Mouse (Mus musculus) lung, postnatal 10 days (tissue): ENCODE data around the gene Sdr9c7.
A peak's percentile ranks its signal among the peaks of the same experiment; 100 is the strongest.
"Not testable (repeated sequence)": the region's sequence is repeated elsewhere in the genome, so short reads cannot be mapped to it uniquely, and the experiment has no call there.

ENCODE experiments used
- DNase-seq: peaks from one replicate; pipeline ENCODE4 v3.0.0; 2021

Sdr9c7 gene

DNA sequence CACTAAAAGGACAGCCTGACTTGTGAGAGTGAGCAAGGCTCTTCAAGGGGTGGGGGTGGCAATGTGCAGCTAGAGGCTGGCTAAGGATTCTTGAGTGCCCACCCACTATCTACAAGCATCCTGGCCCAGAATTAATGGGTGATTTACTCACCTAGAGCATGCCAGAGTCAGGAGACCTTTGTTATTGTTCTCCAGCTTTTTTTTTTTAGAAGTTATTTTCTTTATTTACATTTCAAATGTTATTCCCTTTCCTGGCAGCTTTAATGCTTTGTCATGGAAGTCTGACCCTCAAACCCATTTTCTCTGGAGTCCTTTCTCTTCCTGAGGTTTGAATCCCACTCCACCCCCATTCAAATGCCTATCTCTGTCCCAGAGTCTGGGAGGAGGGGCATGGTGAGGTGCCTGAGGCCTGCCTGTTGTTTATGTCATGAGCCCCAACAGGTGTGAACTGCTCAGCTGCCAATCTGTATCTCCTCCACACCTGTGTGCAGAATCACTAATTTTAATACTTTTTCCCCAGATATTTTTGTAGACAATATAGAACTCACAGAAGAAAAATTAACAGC is 9.2 kb downstream of the Sdr9c7 start:
- DNase-seq, result no peak

DNA sequence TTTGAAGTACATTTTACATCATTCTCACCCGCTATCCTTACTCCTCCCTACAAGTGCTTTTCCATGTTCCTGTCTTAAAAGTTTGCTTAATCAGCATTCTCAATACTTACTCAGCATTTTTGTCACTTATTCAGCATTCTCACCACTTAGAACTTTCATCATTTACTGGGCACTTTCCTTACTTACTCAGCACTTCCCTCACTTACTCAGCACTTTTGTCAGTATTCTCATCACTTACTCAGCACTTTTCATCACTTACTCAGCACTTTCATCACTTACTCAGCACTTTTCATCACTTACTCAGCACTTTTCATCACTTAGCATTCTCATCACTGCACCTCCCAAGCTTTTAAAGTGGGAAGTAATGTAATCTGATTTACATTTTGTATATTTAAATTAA is 17.3 kb downstream of the Sdr9c7 start:
- DNase-seq, result no peak

DNA sequence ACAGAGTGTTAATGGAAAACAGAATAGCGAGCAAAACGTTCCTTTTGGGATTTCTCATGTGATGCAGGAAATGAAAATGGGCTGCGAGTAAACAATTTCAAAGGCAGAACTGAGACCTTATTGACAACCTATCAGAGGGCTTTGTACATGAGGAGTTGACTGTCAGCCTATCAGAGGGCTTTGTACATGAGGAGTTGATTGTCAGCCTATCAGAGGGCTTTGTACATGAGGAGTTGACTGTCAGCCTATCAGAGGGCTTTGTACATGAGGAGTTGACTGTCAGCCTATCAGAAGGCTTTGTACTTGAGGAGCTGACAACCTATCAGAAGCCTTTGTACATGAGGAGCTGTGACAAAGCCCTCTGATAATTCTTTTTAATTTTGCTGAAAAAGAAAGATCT is 18.9 kb downstream of the Sdr9c7 start:
- not testable (repeated sequence) for DNase-seq

DNA sequence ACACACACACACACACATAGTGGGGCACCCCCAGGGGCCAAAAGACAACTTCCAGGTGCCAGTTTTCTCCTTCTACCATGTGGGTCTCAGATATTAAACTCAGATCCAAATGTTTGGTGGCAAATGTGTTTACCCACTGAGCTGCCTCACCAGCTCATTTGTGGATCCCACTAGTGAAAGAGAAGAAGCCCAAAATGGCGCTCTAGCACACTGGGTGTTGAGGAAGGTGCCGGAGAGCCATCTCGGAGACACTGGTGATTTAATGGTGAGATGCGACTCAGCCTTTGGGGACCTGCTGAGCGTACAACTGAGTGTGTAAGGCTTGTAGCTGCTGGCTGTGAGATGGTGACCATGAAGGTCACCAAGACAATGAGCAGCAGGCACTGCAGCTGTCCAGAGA is 19.3 kb downstream of the Sdr9c7 start:
- no peak for DNase-seq

DNA sequence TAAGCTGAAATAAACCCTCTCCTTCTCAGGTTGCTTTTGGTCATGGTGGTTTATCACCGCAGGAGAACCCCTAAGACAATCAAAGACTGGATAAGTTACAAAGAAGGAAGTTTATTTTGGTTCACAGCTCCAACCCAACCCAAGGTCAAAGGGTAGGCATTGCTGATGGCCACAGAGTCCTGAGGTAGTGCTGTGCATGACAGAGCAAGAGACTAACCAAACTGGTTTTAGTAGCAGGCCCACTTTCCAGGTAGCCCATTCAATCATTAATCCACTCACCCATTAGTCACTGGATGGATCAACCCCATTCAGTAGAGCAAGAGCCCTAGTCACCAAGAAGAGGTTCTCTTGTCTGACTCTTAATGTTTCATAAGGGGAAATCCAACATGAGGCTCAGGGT is 23.9 kb downstream of the Sdr9c7 start:
- DNase-seq, result no peak

DNA sequence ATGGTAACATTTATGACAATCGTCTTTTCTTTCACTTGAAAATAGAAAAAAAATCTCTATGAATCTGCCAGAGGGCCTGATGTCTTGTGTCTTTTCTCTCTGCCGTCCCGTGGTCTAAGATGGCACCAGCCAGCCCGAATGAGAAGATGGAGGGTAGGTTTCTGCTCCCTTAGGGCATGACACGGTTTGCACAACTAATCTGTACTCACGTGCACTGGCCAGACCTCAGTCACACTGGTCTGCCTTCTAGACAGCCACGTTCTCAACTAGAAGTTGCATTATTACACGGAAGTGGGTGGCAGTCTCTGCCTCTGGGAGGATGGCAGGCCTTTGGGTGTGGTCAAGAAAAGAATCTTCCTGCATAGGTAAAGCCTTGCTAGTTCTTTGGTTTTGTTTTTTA is 24.7 kb downstream of the Sdr9c7 start:
- no peak for DNase-seq

DNA sequence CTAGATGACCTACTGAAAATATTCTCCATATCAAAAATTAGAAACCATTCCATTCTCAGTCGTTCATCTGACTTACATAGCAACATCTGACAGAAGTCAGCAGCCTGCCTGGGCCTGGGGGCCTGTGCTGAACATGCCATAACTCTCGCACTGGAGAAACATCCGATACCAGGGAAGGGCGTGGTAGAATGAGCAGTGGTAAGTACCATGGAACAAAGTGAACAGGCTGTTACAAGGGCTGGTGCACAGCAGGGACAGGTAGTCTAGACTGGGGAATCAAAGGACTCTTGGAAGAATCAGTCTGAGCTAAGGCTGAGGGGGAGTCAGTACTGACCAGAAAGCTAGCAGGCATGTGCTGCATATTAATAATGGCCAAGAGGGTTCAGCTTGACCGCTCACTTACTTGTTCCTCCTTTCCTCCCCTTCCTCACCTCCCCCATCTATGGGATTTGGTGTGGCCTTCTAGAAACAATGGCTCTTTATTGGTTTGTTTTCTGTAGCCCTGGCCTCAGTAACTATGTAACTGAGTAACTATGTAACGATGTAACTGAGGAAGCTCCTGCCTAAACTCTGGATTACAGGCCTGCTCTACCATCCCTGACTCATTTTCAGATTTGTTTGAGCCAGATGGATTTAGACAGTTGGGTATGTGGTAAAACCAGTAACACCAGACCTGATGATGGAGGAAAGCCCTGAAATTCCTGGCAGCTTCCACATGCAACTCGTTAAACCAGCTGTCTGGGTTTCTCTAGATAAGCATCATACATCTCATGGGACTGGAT is 26.5 kb downstream of the Sdr9c7 start:
- DNase-seq, result no peak

DNA sequence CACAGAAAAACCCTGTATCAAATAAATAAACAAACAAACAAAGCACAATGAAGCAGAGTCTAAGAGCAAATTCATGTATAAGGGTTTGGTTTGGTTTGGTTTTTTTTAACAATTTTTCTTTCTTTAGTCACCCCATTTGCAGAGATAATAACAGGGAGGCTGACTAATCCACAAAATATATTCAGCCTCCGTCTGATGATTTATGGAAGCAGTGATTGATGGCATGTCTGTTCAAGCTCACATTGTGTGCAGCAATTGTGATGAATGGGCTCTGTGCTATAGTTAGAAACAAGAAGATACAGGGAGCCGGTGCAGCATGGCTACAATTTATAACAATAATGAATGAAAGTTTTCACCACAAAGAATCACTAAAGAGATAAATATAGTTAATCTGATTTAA is 29.4 kb downstream of the Sdr9c7 start:
- DNase-seq, result no peak

DNA sequence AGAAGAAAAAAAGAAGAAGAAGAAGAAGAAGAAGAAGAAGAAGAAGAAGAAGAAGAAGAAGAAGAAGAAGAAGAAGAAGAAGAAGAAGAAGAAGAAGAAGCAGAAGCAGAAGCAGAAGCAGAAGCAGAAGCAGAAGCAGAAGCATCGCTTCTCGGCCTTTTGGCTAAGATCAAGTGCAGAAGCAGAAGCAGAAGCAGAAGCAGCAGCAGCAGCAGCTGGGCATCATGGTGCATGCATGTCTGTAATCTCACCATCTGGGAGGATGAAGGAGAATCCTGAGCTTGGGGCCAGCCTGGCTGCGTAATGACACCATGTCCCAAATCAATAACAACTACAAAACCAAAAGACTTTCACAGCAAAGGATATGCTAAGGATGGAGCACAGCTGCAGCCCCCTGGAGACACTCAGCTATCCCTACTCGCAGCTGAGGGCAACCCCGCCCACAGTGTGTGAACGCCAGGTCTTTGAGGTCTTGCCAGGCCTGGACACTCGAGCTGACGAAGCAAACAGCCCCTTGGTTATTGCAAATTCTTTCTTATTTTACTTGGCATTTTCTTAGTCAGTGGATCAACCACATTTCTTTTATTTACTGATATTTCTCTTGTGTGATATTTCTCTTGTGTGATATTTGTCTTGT is 34.1 kb downstream of the Sdr9c7 start:
- peak; percentile 52 for DNase-seq

DNA sequence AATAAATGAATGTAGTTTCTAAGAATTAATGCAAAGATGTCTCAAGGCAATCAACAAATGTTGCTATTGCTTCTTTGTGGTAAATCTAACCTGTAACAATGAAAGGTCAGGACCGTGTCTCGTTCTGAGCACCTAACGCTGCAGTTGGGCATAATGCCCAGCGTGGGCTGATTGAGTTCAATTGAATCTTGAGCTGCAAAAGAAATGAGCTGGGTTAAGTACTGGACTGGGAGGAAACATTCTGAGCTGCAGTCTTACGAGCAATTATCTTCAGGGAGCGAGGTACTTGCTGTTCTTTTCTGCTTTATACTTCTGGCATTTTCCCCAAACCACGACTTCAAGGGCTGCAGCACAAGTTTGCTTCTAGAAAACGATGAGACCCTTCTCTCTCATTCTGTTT is 38.0 kb downstream of the Sdr9c7 start:
- no peak for DNase-seq

DNA sequence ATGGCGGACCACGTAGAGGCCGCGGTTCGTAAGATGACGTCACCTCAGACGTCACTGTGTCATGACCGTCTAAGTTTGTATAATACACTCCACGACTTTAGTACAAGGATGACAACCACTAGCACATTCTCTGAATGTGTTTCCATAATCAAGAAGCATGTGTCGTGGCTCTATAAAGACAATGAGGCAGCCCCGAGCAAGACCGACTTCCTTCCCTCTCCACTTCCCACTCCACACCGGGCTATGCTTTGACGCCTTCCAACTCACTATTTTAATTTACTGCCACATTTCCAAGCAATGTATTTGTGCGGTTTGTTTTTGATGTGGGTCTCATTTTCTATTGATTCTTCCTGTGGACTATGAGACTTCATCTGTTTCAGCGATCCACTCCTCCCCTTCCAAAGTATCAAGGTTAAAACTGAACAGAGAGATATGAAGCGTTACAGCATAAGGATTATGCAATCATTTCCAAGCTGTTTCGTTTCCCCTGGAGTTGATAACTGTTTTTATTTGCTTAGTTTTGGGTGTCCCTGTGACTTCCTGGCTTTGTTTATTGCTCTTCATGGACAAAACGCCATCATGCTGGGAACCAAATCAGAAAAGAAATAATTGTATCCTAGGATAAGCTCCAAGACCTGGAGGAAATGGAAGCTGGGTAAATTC is 38.6 kb downstream of the Sdr9c7 start:
- peak; percentile 5 for DNase-seq

DNA sequence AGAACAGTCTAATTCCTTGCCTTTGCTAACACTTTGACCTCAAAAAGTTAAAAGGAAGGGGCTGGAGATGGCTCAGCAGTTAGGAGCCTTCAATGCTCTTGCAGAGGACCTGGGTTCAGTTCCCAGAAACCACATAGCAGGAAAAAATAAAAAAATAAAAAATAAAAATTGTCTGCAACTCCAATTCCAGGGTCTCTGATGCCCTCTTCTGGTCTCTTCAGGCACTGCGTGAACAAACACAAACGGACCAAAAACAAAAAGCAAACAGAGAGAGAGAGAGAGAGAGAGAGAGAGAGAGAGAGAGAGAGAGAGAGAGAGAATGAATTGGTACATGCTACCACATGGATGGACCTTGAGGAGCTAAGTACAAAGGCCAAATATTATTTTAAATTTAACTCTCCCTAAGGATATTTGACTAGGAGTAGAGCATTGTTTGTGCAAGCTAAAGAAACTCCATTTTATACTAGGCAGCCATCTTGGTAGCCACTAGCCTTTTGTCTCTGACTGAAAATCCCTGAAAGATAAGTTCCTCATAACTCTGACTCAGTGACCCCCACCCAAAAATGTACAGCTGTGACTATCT is 39.2 kb downstream of the Sdr9c7 start:
- DNase-seq, result peak; percentile 87

DNA sequence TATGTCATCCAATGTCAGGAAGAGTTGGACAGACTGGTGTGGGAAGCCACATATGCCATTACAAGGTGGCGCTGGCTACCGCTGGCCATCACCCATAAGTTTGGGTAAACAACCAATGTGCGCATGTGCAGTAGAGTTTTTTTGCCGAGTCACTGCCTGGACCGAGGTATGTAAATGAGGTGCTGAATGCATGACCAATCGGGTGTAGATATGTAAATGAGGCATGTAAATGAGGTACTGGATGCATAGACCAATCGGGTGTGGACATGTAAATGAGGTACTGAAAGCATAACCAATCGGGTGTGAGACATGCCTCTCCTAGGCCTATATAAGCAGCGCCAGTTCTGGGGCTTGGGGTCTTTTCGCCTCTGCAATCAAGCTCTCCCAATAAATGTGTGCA is 41.3 kb downstream of the Sdr9c7 start:
- DNase-seq, result not testable (repeated sequence)

DNA sequence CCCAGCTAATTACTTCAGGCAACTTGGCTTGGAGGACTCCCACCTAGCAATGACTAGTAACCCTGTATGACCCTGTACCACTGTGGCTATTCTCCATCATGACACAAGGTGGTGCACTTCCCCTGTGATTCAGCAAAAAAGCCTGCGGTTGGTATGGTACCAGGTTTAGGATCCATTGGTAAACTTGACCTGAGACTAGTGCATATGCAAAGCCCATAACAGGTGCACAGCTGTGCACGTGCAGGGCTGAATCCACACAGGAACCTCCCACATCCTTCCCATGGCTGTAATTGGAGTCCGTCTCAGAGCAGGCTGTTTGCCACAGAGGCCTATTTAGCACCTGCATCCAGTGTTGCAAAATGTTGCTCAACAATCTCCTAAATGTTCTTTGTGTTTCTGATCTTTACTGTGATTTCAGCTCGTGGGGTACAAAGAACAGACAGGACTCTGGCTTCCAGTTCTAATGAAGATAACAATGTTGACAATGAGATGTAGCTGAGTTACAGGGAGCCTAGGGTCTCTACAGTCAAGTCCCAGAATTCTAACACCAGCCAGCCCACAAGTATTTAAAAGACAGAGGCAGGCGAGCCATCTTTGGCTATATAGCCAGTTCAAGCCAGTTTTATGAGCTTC is 47.2 kb downstream of the Sdr9c7 start:
- DNase-seq, result peak; percentile 57

DNA sequence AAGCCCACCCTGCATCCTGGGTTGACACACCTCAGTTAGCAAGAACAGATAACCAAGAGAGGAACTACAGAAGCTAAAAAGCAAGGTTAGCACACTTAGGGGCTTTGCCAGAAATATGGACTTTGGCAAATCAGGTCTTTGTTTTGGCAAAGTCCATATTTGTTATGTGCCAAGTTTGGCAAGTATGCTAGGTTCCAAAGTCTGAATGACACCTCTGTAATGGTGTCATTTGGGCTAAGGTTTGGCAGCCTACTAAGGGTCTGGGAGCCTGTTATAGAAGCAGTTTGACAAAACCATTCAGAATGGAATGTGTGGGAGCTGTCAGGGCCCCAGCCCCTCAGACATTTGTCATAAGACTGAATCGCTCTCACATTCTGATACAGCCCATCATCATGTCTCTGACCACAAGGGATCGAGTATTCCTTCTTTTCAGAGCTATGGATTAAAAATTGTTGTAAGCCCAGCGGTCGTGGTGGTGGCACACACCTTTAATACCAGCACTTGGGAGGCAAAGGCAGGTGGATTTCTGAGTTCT is 51.3 kb downstream of the Sdr9c7 start:
- no peak for DNase-seq

DNA sequence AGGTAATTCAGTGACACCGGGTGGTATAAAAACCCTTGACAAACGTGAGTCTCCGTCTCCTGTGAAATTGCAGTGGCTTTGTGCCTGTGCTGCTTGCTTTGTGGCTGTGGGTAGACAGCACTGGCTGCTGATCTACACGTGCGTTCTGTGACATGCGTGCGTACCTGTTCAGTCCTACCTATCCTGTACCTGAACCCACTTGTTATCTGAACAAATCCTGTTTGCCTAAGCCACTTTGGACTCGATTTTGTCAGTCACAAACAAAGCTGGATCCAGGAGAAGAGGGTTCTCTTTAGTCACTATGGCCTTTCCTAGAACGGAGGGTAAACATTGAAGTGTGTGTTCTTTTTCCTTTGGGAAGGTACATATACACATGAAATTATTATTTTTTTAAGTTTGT is 53.1 kb downstream of the Sdr9c7 start:
- no peak for DNase-seq

DNA sequence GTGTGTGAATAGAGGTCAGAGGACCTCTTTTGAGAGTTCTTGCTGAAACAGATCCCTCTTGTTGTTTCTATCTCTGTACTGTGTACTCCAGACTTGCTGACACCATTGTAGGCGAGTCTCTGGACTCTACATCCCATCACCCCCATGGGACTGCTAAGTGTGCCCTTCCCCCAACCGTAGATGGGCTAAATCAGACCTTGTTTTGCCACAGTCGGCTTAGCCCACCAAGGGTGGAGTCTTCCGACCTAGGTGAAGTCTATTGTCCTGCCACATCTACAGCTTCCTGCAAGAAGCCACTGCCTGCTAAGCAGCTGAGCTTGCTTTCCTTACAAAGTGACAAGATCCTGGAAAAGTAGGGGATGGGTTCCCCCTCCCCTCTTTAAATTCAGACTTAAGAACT is 53.5 kb downstream of the Sdr9c7 start:
- DNase-seq, result no peak

DNA sequence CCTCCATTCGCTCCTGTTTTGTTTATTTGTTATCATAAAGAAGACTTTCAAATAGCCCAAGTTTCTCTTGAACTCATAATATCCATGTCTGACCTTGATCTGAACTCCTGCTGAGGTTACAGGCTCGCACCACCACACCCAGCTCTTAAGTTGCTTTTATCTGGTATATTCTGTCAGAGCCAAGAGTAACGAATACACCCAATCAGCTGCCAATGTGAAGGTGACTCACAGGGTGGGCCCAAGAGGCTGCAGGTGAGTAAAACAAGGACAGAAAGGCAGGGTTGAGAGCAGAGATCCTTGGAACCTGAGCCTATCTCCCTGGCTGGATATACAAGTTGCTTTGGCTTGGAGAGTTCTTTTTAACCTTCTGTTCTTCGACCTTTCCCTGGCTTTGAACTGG is 56.7 kb downstream of the Sdr9c7 start:
- DNase-seq, result no peak

DNA sequence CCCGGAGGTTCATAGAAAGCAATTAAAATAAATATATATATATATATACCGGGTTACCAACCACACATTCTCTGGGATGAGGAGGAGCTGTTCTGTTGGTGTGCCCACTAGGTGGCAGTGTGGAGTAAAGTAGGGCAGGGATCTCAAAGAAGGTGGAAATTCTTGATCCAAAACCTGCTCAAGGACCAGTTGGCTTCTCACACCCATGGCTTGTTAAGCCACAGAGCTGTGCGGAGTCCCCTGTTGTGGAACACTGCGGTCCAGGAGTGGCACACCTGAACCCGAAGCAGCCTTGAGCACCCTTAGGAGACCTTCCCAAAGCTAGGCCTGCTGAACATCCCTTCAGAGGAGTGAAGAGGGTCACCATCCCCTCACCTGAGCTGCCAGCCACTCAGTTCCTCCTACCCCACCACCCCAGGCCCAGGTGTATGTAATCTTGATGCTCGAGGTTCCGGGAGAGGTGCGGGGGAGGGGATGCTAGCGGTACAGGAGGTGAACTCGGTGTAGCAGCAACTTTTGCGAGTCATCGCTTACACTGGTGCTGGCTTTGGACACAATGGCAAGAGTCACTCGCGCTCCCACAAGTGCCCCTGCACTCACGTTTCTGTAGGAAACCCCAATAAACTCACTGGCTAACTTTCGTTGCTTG is 58.0 kb downstream of the Sdr9c7 start:
- peak; percentile 77 for DNase-seq

DNA sequence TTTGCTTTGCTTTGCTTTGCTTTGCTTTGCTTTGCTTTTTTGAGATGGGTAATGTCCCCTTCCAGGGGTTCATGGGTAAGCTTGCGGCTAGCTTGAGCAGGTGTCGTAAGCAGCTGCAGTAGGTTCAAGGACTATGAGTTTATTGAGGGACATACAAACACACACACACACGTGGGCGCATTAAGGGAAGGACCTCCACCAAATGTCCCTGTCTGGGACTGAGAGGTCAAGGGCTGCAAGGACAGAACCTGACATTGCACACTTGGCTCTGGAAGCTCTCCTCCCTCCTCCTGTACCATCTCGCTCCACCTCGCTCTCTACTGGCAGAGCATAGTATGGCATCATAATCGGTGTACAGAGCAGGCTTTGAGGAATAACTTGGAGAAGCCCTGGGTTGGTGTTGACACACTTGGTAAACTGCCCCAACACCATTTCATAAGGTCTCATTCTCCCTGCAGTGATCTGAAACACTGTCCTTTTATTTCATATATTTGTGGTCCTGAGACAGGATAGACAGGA is 60.9 kb downstream of the Sdr9c7 start:
- no peak for DNase-seq
